Mouse (Mus musculus): ENCODE results near the gene 9130409I23Rik.
"Not testable (repeated sequence)": the region's sequence is repeated elsewhere in the genome, so short reads cannot be mapped to it uniquely, and the experiment has no call there.

The 9130409I23Rik gene

DNA sequence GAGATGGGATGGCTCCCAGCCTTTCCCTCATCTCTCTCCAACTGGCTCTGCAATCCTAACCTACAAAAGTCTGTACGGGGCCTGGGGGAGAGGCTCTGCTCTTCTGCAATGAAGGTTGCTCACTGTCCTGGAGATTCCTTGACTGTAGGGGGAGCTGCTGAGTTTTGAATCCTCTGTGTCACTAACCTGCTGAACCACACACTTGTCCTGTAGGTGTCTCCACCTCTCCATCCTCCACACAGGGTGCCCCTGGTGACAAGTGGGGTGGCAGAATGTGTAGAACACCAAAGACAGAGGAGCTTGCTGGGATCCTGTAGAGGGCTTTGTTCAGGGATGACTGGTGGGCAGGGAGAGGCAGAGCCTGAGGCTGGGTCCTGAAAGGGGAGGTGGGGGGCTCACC is 28.8 kb upstream of the 9130409I23Rik start:
- DNase-seq (ENCODE audit: extremely low read depth, insufficient read length, low spot score) = peak; percentile 44

DNA sequence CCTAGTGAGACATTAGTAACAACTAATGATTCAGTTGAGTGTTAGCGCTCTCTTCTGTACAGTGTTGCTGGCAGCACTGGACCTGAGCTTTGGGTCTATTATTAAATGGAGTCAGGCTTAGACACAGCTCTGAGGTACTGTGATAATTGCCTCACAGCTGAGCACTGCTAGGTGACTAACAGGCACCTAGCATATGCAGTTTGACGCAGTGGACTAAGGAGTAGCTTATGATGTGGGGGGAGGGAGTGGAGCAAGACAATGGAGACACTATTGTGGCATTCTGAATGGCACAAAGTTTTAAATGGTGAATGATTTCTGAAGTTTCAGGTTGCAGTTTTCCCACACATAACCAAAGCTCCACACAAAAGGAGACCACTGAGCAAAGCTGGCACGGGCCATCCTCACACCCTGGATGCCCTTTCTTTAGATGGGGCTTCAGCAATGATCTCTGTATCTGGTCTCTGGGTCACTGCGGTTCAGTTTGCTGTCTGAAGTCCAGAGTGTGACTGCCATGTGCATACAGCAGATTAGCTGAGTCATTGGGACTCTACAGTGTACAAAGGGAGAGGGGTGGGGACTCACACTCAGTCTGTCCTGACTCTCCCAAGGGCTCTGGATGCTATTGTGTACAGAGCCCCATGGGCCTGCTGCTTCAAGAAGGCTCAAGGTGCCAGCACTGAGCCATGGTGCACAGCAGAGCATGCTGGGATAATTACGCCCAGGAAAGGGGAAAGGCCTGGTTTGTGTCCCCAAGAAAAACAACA is 15.8 kb upstream of the 9130409I23Rik start:
- DNase-seq (ENCODE audit: extremely low read depth, insufficient read length, low spot score) = not testable (repeated sequence)

DNA sequence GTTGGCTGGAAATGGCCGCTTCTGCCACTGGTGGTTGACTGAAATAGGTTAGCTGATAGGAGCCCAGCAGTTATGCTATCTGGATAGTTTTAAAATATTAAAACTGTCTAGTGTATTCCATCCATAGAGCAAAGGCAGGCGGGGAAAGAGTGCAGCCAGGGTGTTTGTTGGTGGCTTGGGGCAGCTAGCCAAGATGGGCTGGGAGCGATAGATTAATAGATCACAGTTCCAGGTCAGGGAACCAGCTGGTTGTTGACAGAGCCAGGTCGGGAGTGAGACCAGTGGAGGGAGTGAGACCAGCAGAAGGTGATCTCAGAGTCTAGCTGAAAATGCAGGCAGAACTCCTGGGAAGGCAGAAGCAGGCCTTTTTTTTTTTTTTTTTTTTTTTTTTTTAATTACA is 13.4 kb upstream of the 9130409I23Rik start:
- no peak for DNase-seq (ENCODE audit: extremely low read depth, insufficient read length, low spot score)

DNA sequence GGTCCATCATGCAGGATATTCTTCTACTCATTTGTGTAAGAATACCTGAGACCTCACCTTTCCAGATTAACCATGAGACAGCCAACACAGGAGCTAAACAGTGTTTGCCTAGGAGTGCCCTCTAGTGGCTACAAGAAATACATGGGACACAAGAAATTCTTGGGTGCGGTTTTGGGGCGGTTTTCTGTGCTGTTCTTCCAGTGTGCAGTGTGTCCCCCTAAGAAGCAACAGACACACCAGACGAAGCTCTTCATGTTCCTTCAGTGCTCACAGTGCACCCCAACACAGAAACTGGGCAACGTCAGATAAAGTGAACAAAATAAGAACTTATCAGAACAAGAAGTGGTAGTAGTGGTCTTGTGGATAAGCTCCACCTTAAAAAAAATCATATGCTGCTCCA is 11.4 kb upstream of the 9130409I23Rik start:
- DNase-seq (ENCODE audit: extremely low read depth, insufficient read length, low spot score) = peak; percentile 16

DNA sequence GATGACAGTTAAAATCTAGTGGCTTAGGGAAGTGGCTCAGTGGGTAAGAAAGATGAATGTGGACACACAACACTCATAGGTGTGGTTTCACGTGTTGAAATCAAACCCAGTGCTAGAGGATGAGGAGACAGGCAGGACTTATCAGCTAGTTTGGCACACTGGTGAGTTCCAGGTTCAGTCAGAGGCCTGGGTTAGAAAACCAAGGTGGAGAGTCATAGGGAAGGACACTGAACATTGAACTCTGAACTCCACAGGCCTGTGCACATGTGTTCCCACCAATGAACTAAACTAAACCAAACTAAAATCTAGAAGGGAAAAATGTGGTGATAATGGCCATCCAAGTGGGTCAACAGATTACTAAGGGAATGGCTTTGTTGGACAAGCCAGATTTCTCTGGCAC is 3.5 kb upstream of the 9130409I23Rik start:
- DNase-seq (ENCODE audit: extremely low read depth, insufficient read length, low spot score) = no peak

DNA sequence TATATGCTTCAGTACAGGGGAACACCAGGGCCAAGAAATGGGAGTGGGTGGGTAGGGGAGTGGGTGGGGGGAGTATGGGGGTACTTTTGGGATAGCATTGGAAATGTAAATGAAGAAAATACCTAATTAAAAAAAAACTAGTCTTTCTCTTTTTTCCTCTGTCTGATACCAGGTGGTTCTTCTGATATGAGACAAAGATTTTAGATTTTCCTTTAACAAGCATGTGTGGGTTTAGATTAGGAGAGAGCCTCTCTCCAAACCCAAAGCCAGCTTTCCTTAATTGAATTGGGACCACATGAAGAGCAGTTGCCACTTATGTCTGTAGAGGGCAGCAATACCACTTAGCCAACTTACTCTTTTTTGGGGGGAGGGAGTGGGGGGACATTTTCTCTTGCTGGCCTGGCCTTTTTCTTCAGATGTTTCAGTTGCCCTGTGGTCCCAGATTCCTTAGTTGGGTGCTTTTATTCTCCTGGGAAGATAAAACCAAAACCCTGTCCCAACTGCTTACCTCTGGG is 1.7 kb upstream of the 9130409I23Rik start:
- no peak for DNase-seq (ENCODE audit: extremely low read depth, insufficient read length, low spot score)

DNA sequence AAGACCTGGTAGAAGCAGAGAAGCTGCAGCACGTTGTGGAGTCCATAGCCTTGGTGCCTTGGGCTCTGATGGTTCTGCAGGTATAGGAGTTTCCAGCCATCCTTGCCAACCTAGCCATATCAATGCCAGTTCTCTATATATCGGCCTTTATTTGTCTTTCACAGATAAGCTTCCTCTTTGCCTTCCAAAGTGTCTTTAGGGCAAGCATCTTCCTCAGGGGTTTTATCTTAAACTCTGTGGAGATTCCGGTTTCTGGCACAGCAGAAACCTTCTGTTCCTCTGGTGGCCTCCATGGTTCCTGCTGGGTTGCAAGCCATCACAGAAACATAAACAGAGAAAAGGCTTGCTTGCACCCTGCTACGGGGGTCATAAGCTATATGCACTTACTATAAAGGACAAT is 1.9 kb downstream of the 9130409I23Rik start:
- DNase-seq (ENCODE audit: extremely low read depth, insufficient read length, low spot score) = no peak

DNA sequence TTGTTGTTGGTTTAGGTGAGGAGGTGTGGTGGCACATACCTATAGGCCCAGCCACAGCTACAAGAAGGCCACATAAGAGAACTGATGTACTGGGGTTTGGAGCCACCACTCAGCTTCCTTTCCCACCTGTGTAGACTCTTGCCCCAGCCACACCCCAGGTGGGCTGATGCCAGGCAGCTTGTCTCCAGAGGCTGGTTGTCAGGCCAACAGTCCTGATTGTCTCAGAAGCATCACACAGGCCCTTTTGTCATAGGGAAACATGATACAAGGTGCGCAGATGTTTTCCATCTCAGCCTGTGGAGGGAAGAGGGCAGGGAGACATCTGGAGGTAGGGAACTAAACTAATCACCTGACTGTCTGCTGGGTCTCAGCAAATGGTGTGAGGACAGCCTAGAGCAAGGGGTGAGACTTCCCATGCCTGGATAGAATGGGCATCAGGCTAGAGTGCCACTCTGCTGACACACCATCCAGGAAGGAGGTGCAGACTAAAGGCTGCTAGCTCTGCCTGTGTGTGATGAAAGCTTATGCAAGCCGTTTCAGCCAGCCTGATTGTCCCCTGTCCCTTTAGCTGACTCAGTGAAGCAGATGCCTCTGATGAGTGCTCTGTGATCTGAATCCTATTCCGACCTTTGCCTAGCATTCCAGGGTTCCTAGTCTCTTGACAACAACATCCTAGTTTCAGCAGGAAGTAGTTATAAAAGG is 10.9 kb downstream of the 9130409I23Rik start:
- no peak for DNase-seq (ENCODE audit: extremely low read depth, insufficient read length, low spot score)

DNA sequence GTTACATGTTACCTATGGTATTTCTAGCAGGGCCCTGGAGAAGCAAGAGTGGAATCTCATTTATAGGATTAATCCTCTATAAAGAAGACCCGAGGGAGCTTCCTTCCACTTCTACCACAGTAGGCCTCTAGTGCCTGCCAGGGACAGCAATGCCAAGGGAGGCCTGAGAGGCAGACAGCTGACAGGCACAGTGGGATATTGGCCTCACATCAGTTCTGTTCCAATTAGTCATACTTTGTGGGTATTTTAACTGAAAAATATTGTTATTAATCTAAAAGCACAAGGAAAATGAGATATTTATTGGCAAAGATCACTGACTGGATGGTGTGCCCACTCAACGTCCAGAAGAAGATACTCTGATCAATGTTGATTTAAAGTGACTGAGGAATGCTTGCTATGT is 13.0 kb downstream of the 9130409I23Rik start:
- no peak for DNase-seq (ENCODE audit: extremely low read depth, insufficient read length, low spot score)

DNA sequence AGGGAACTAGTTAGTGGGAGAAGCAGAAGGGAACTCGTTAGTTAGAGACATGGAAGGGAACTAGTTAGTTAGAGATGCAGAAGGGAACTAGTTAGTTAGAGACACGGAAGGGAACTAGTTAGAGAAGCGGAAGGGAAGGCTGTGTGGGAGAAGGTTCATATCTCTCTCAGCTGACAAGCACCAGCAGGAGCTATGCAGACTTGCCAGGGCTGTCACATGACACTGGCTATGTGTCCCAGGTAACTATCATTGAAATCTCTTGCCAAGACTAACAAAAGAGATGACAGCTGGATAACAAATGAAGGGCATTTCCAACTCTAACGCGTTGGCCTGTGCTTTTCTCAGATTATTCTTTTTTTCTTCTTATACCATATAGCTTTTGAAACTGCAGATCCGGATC is 13.6 kb downstream of the 9130409I23Rik start:
- DNase-seq (ENCODE audit: extremely low read depth, insufficient read length, low spot score) = no peak

DNA sequence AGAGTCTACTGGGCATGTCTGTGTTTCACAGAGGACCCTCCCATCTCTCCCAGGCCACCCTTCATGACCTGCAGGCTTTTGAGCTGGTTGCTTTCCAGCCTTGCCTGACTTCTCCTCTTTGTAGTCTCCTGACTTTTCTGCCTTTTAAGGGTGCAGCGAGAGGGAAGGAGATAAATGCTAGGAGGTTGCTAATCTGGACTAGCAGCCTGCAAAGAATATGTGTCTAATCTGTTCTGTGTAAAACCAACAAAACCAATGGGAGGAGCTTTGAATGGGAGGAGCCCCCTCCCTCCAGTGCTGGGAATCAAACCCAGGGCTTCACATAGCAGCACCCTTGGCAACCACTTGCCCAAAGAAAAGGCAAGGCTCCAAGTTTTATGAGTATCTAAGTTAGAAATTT is 17.3 kb downstream of the 9130409I23Rik start:
- DNase-seq (ENCODE audit: extremely low read depth, insufficient read length, low spot score) = no peak

DNA sequence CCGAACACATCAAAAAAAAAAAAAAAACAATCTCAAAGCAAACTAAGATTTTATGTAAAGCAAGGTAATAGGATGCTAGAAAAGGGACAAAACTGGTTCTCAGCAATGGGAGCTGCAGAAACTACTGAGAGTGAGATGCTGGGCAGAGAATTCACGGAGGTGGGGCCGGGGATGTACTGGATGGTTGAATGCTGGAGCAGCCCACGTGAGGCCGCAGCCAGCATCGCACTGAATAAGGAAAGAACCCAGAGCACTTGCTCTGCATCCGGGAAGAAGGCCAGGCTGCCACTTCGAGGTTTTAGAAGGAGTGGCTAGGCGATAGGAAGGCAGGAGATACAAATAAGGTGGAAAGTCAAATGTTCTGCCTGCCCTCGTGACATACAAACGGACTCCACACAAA is 18.6 kb downstream of the 9130409I23Rik start:
- no peak for DNase-seq (ENCODE audit: extremely low read depth, insufficient read length, low spot score)

DNA sequence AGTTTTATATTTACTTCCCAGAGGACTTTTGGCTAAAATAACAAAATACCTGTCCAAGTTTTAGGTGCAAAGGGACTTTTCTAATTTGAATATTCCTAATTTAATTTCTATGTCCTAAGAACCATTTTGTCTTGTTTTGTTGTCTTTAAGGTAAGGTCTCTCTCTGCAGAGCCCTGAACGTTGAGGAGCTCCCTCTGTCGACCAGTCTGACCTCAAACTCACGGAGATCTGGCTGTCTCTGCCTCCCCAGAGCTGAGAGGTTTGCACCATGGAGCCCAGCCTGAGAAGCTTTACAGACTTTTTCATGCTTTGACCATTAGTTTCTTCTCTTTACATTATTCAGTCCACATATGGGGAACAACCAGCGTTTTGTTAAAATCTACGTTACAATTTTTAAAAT is 22.0 kb downstream of the 9130409I23Rik start:
- DNase-seq (ENCODE audit: extremely low read depth, insufficient read length, low spot score) = no peak

DNA sequence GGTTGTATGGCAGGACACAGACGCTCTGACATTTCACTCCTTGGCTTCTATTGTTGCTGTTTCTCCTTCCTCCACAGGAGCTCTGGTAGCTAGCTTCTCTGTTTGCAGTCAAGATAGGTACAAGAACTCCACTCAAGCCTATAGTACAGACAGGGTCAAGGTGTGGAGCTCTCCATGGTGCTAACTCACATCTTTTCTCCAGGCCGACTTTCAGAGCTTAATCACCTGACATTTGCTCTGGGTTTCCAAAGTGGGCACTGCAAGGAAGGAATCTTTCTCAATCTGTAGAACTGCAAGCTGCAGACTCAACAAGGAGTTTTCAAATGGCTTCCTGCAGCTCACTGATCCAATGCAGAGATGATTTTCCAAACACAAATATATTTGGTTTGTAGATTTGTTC is 33.0 kb downstream of the 9130409I23Rik start:
- DNase-seq (ENCODE audit: extremely low read depth, insufficient read length, low spot score) = no peak

DNA sequence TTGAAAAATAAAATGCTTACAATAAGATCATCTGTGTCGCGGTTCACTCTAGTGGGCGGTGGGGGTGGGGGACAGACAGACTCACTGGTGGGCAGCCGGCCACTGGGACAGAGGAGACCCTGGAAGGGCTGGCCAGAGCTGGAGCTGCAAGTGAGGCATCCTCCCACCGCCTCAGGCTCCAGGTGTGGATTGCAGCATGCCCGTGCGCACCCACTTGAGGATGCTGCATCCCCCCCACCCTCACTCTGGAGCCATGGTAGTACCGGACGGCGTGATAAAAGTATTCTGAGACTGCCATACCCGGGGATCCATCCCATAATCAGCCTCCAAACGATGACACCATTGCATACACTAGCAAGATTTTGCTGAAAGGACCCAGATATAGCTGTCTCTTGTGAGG is 39.0 kb downstream of the 9130409I23Rik start:
- DNase-seq (ENCODE audit: extremely low read depth, insufficient read length, low spot score) = no peak
